Mouse (Mus musculus): ENCODE measurements around the gene A930002H24Rik. TPM values are rescaled to one million over a fixed set of nuclear protein-coding genes. Genes with fewer than 3 reads are reported as not detected.

A930002H24Rik gene
- 2.9 and 3.2 TPM in 2 replicates for polyA plus RNA-seq (2014; fragmentation: Nextera tagmentation; extraction: Ambion mirVana)

GRCm38 (mm10) chr17:63863647-63864149, at the start of gene A930002H24Rik:
A930002H24Rik (minus strand) TSS chr17:63863791.
- H3K4me2 ChIP-seq, result peak within 1 kb of the TSS; percentile 94
- peak within 1 kb of the TSS; percentile 94 for H3K4me3 ChIP-seq (ENCODE audit: low read depth, low read length)
- ATAC-seq (ENCODE audit: insufficient read depth) (peak; percentile 99), DNase-seq (peak; percentile 98)
- TF ChIP-seq CTCF (IDR thresholded peaks at IDR 0.05; ENCODE audit: low read depth), result no peak
- peak within 1 kb of the TSS; percentile 85 for H3K9ac ChIP-seq
- H3K36me3 ChIP-seq (ENCODE audit: insufficient read depth), result no peaks in the 10 kb centered on the region
- H3K9me3 ChIP-seq (ENCODE audit: low read depth, low read length), result no peaks in the 10 kb centered on the region
- peaks cover 6% of the 10 kb centered on the region for H3K4me1 ChIP-seq (ENCODE audit: insufficient read depth)
- whole genome bisulfite sequencing, result 1% methylated on average over 55 of the region's 55 CpGs
- peak within 1 kb of the TSS; percentile 80 for H3K27ac ChIP-seq (ENCODE audit: low read depth)
- H3K27me3 ChIP-seq (ENCODE audit: insufficient read depth, low read length), result no peaks in the 10 kb centered on the region

- no peak for ATAC-seq (ENCODE audit: insufficient read depth)
- H3K27me3 ChIP-seq (ENCODE audit: insufficient read depth, low read length), result no peaks in the 10 kb centered on the region
- H3K9me3 ChIP-seq (ENCODE audit: low read depth, low read length), result no peaks in the 10 kb centered on the region
- no peak overlapping the region for H3K4me2 ChIP-seq
- no peaks in the 10 kb centered on the region for H3K36me3 ChIP-seq (ENCODE audit: insufficient read depth)
- H3K9ac ChIP-seq, result no peak overlapping the region
- no peak overlapping the region for H3K4me3 ChIP-seq (ENCODE audit: low read depth, low read length)
- no peak overlapping the region for H3K27ac ChIP-seq (ENCODE audit: low read depth)
- no peak for DNase-seq
- no peak for TF ChIP-seq CTCF (IDR thresholded peaks at IDR 0.05; ENCODE audit: low read depth)
- H3K4me1 ChIP-seq (ENCODE audit: insufficient read depth), result no peaks in the 10 kb centered on the region
- 93% methylated on average over 4 of the region's 4 CpGs for WGBS
Observed at GRCm38 (mm10) chr17:63909297-63909696, 45.7 kb upstream of the A930002H24Rik start.

- Histone ChIP-seq H3K27ac (ENCODE audit: low read depth) (no peak overlapping the region), H3K36me3 (ENCODE audit: insufficient read depth) (0 out of 2 replicates have a peak, but pooled peaks cover 3% of the 10 kb centered on the region), H3K27me3 (ENCODE audit: insufficient read depth, low read length) (no peaks in the 10 kb centered on the region), H3K4me2 (no peak overlapping the region), H3K9ac (no peak overlapping the region), H3K4me3 (ENCODE audit: low read depth, low read length) (no peak overlapping the region), H3K4me1 (ENCODE audit: insufficient read depth) (no peaks in the 10 kb centered on the region), H3K9me3 (ENCODE audit: low read depth, low read length) (no peaks in the 10 kb centered on the region)
- DNase-seq (no peak), ATAC-seq (ENCODE audit: insufficient read depth) (no peak)
- WGBS, result 87% methylated on average over 7 of the region's 7 CpGs
- TF ChIP-seq CTCF (IDR thresholded peaks at IDR 0.05; ENCODE audit: low read depth), result no peak
Observed at GRCm38 (mm10) chr17:63897050-63897449, 33.5 kb upstream of the A930002H24Rik start.

- H3K36me3 ChIP-seq (ENCODE audit: insufficient read depth), result 0 out of 2 replicates have a peak, but pooled peaks cover 3% of the 10 kb centered on the region
- H3K4me1 ChIP-seq (ENCODE audit: insufficient read depth), result no peaks in the 10 kb centered on the region
- H3K27me3 ChIP-seq (ENCODE audit: insufficient read depth, low read length), result no peaks in the 10 kb centered on the region
- H3K27ac ChIP-seq (ENCODE audit: low read depth), result no peak overlapping the region
- ATAC-seq (ENCODE audit: insufficient read depth) (no peak), DNase-seq (no peak)
- no peak overlapping the region for H3K4me3 ChIP-seq (ENCODE audit: low read depth, low read length)
- H3K9me3 ChIP-seq (ENCODE audit: low read depth, low read length), result no peaks in the 10 kb centered on the region
- 56% methylated on average over 3 of the region's 3 CpGs for WGBS
- TF ChIP-seq CTCF (IDR thresholded peaks at IDR 0.05; ENCODE audit: low read depth), result no peak
- H3K4me2 ChIP-seq, result no peak overlapping the region
- no peak overlapping the region for H3K9ac ChIP-seq
Observed at GRCm38 (mm10) chr17:63895829-63896228, 32.2 kb upstream of the A930002H24Rik start.

GRCm38 (mm10) chr17:63890611-63891010, 27.0 kb upstream of the A930002H24Rik start:
- no peak overlapping the region for H3K27ac ChIP-seq (ENCODE audit: low read depth)
- ATAC-seq (ENCODE audit: insufficient read depth) (no peak), DNase-seq (no peak)
- TF ChIP-seq CTCF (IDR thresholded peaks at IDR 0.05; ENCODE audit: low read depth), result no peak
- H3K4me3 ChIP-seq (ENCODE audit: low read depth, low read length), result no peak overlapping the region
- no peak overlapping the region for H3K4me2 ChIP-seq
- H3K36me3 ChIP-seq (ENCODE audit: insufficient read depth), result no peaks in the 10 kb centered on the region
- no peaks in the 10 kb centered on the region for H3K27me3 ChIP-seq (ENCODE audit: insufficient read depth, low read length)
- H3K4me1 ChIP-seq (ENCODE audit: insufficient read depth), result no peaks in the 10 kb centered on the region
- H3K9me3 ChIP-seq (ENCODE audit: low read depth, low read length), result no peaks in the 10 kb centered on the region
- H3K9ac ChIP-seq, result no peak overlapping the region

- H3K4me3 ChIP-seq (ENCODE audit: low read depth, low read length), result no peak overlapping the region
- H3K27me3 ChIP-seq (ENCODE audit: insufficient read depth, low read length), result no peaks in the 10 kb centered on the region
- H3K36me3 ChIP-seq (ENCODE audit: insufficient read depth), result no peaks in the 10 kb centered on the region
- no peaks in the 10 kb centered on the region for H3K9me3 ChIP-seq (ENCODE audit: low read depth, low read length)
- no peaks in the 10 kb centered on the region for H3K4me1 ChIP-seq (ENCODE audit: insufficient read depth)
- H3K27ac ChIP-seq (ENCODE audit: low read depth), result no peak overlapping the region
- no peak overlapping the region for H3K9ac ChIP-seq
- ATAC-seq (ENCODE audit: insufficient read depth), result no peak
- no peak for DNase-seq
- no peak overlapping the region for H3K4me2 ChIP-seq
- 91% methylated on average over 2 of the region's 2 CpGs for WGBS
- no peak for TF ChIP-seq CTCF (IDR thresholded peaks at IDR 0.05; ENCODE audit: low read depth)
Observed at GRCm38 (mm10) chr17:63886988-63887387, 23.4 kb upstream of the A930002H24Rik start.

GRCm38 (mm10) chr17:63880009-63880408, 16.4 kb upstream of the A930002H24Rik start:
- DNase-seq (no peak), ATAC-seq (ENCODE audit: insufficient read depth) (no peak)
- no peaks in the 10 kb centered on the region for H3K4me1 ChIP-seq (ENCODE audit: insufficient read depth)
- H3K27me3 ChIP-seq (ENCODE audit: insufficient read depth, low read length), result no peaks in the 10 kb centered on the region
- no peak overlapping the region for H3K27ac ChIP-seq (ENCODE audit: low read depth)
- whole genome bisulfite sequencing, result 69% methylated on average over 4 of the region's 4 CpGs
- no peak overlapping the region for H3K9ac ChIP-seq
- H3K36me3 ChIP-seq (ENCODE audit: insufficient read depth), result no peaks in the 10 kb centered on the region
- H3K4me3 ChIP-seq (ENCODE audit: low read depth, low read length), result no peak overlapping the region
- H3K4me2 ChIP-seq, result no peak overlapping the region
- no peak for TF ChIP-seq CTCF (IDR thresholded peaks at IDR 0.05; ENCODE audit: low read depth)
- H3K9me3 ChIP-seq (ENCODE audit: low read depth, low read length), result no peaks in the 10 kb centered on the region
